Mouse (Mus musculus) C2C12 (cell line): ENCODE results near the gene Rdh8. TPM values are rescaled to one million over a fixed set of nuclear protein-coding genes. Genes with fewer than 3 reads are reported as not detected.

Experiments
- H3K27me3 ChIP-seq: one replicate; pipeline ENCODE4 v1.6.1; 2011; ENCODE audit not compliant: control insufficient read depth, insufficient read depth, insufficient read length
- H3K36me3 ChIP-seq: one replicate; pipeline ENCODE4 v1.6.1; 2011; ENCODE audit not compliant: control insufficient read depth, insufficient read depth
- H3K4me3 ChIP-seq: one replicate; pipeline ENCODE4 v1.5.1; 2011; ENCODE audit warnings: mild to moderate bottlenecking, control low read depth; ENCODE audit not compliant: poor library complexity, insufficient read depth, severe bottlenecking
- H3K79me2 ChIP-seq: one replicate; pipeline ENCODE4 v1.6.1; 2011; ENCODE audit not compliant: control insufficient read depth, insufficient read depth
- H3K79me3 ChIP-seq: one replicate; pipeline ENCODE4 v1.6.1; 2011; ENCODE audit warnings: low read depth, control low read depth
- H3ac ChIP-seq: one replicate; pipeline ENCODE3; 2011; ENCODE audit warnings: low read depth; ENCODE audit not compliant: control insufficient read depth, insufficient read length
- CEBPB ChIP-seq: IDR thresholded peaks from one replicate; pipeline ENCODE4 v1.6.1; 2011; ENCODE audit warnings: low read depth, mild to moderate bottlenecking, control low read depth, moderate library complexity
- CTCF ChIP-seq: IDR thresholded peaks from one replicate; pipeline ENCODE4 v1.5.1; 2011; ENCODE audit not compliant: control insufficient read depth, insufficient read depth, insufficient read length
- FOSL1 ChIP-seq: IDR thresholded peaks from one replicate; pipeline ENCODE4 v1.8.0; 2011; ENCODE audit warnings: mild to moderate bottlenecking, low read length; ENCODE audit not compliant: poor library complexity, insufficient read depth, severe bottlenecking
- MAX ChIP-seq: IDR thresholded peaks from one replicate; pipeline ENCODE4 v1.6.1; 2011; ENCODE audit warnings: mild to moderate bottlenecking, control low read depth
- MYOD1 ChIP-seq: IDR thresholded peaks from one replicate; pipeline ENCODE4 v1.6.1; 2011; ENCODE audit warnings: low read depth; ENCODE audit not compliant: control insufficient read depth, insufficient read length
- MYOG ChIP-seq: IDR thresholded peaks from one replicate; pipeline ENCODE4 v1.6.1; 2011; ENCODE audit not compliant: control insufficient read depth, insufficient read length; ENCODE audit errors: extremely low read depth
- USF1 ChIP-seq: IDR thresholded peaks from one replicate; pipeline ENCODE4 v1.6.1; 2011; ENCODE audit warnings: low read depth, mild to moderate bottlenecking, control low read depth, moderate library complexity
- polyA plus RNA-seq: library from polyadenylated mRNA; unstranded; fragments of >200 nt; fragmentation: generic; extraction: Trizol; gene quantifications from one replicate; pipeline ENCODE4 v1.2.1, GENCODE M21; 2012; ENCODE audit warnings: missing spikeins

Gene Rdh8
- polyA plus RNA-seq, 1 experiment = not detected

DNA sequence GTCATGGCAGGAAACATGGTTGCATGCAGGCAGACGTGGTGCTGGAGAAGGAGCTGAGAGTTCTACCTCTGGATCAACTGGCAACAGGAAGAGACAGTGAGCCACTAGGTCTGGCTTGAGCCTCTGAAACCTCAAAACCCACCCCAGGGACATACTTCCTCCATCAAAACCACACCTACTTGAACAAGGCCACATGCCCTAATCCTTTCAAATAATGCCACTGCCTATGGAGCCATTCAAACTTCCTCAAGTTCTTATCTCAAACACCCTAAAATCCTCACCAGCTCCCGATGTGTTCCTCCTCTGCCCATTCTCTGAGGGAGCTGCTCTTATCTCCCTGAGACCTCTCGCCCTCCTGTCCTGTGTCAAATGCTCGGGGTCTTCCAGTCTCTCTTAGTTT lies 23.9 kb downstream of the Rdh8 start:
- Histone ChIP-seq H3K27me3 (peaks cover 15% of the 10 kb centered on the region), H3K79me2 (no peaks in the 10 kb centered on the region), H3K4me3 (no peak overlapping the region), H3ac (no peak overlapping the region), H3K36me3 (no peaks in the 10 kb centered on the region), H3K79me3 (no peaks in the 10 kb centered on the region)
- TF ChIP-seq USF1 (no peak), FOSL1 (no peak), MYOD1 (no peak)

- Histone ChIP-seq H3ac (no peak overlapping the region), H3K4me3 (no peak overlapping the region)
Observed at GRCm38 (mm10) chr9:20842670-20843069, 24.4 kb downstream of the Rdh8 start.

DNA sequence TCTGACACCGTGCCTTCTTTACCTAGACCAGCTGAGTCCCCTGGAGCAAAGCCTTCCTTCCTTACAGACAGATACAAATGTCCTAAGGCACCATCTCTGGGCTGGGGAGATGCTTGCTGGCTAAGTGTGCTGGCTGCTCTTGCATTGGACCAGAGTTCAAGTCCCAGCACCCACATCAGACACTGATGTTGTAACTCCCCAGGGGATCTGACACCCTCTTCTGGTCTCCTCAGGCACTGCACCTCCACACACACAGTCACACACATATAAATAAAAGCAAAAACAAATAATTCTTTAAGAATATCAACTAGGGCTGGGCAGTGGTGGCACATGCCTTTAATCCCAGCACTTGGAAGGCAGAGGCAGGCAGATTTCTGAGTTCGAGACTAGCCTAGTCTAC lies 31.9 kb downstream of the Rdh8 start:
- no peaks in the 10 kb centered on the region for H3K36me3 ChIP-seq
- no peaks in the 10 kb centered on the region for H3K79me2 ChIP-seq
- peaks cover 41% of the 10 kb centered on the region for H3K27me3 ChIP-seq

More at GRCm38 (mm10) chr9:20842670-20843069, 24.4 kb downstream of the Rdh8 start:
- no peak for TF ChIP-seq CEBPB
- no peak for TF ChIP-seq MAX
- no peak for TF ChIP-seq MYOD1
- TF ChIP-seq USF1 = no peak
- TF ChIP-seq MYOG = no peak
- TF ChIP-seq CTCF = no peak
- TF ChIP-seq FOSL1 = no peak
- Histone ChIP-seq H3K79me2 (no peaks in the 10 kb centered on the region), H3K79me3 (no peaks in the 10 kb centered on the region), H3K36me3 (no peaks in the 10 kb centered on the region), H3K27me3 (peaks cover 17% of the 10 kb centered on the region)

GRCm38 (mm10) chr9:20857131-20857530 lies 38.8 kb downstream of the Rdh8 start:
- Histone ChIP-seq H3K79me2 (no peaks in the 10 kb centered on the region), H3K36me3 (no peaks in the 10 kb centered on the region), H3K79me3 (peaks cover 2% of the 10 kb centered on the region), H3ac (no peak overlapping the region), H3K27me3 (peaks cover 22% of the 10 kb centered on the region), H3K4me3 (no peak overlapping the region)
- TF ChIP-seq FOSL1 (no peak), MAX (peak; percentile 93), MYOD1 (no peak), MYOG (no peak), CEBPB (peak; percentile 3), USF1 (no peak), CTCF (no peak)

More for the DNA sequence above, 31.9 kb downstream of the Rdh8 start:
- H3ac ChIP-seq = no peak overlapping the region
- TF ChIP-seq MAX (no peak), CTCF (no peak), CEBPB (no peak), FOSL1 (no peak), USF1 (no peak), MYOG (no peak), MYOD1 (no peak)
- no peaks in the 10 kb centered on the region for H3K79me3 ChIP-seq
- no peak overlapping the region for H3K4me3 ChIP-seq

- no peak overlapping the region for H3K4me3 ChIP-seq
- peaks cover 9% of the 10 kb centered on the region for H3K27me3 ChIP-seq
- peaks cover 2% of the 10 kb centered on the region for H3K79me3 ChIP-seq
- H3K36me3 ChIP-seq = no peaks in the 10 kb centered on the region
- H3K79me2 ChIP-seq = no peaks in the 10 kb centered on the region
- H3ac ChIP-seq = no peak overlapping the region
- no peak for TF ChIP-seq CTCF
Observed at GRCm38 (mm10) chr9:20859926-20860325, 41.6 kb downstream of the Rdh8 start.

GRCm38 (mm10) chr9:20861821-20862220 lies 43.5 kb downstream of the Rdh8 start:
- Histone ChIP-seq H3K79me3 (peaks cover 2% of the 10 kb centered on the region), H3K36me3 (no peaks in the 10 kb centered on the region), H3ac (no peak overlapping the region), H3K79me2 (no peaks in the 10 kb centered on the region), H3K4me3 (no peak overlapping the region), H3K27me3 (peaks cover 3% of the 10 kb centered on the region)
- TF ChIP-seq MYOG = no peak
- no peak for TF ChIP-seq USF1
- no peak for TF ChIP-seq MYOD1
- no peak for TF ChIP-seq CEBPB
- TF ChIP-seq CTCF = no peak
- no peak for TF ChIP-seq MAX
- TF ChIP-seq FOSL1 = no peak
